ENCODE assay signal across 8 mouse cellular contexts in the genomic region with DNA sequence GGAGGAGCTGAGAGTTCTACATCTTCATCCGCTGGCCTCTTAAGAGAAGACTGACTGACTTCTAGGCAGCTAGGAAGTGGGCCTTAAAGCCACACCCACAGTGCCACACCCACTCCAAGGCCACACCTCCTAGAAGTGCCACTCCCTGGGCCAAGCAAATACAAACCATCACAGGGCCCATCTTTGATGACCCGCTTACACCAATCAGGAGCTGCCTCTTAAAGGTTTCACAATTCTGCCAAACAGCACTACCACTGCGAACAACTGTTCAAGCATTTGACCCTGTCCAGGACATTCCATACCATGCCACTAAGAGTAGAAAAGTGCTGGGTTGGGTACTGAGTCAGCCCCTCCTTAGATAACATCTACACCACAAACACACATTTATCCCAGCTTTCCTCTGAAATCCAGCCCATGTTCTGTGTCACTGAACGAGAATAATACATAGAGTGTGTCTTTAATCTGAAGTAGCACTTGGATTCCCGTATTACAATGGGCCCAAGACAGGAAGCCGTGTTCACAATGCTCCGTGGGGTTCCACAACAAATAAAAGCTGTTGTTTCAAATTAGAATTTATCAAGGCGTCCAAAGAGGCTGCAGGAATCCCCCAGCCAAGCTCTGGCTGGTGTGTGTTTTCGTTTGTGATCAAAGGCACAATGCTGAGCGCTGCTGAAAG.
DNase-seq lines count a peak whose midpoint lies in the region; ATAC-seq and TF ChIP-seq lines count a peak whose summit lies in the region.

No protein-coding gene starts in this region.

- H3K36me3 ChIP-seq in intestine, embryonic 15.5 days = no peaks in the 10 kb centered on the region

- peak overlapping the region; percentile 80 for H3K4me2 ChIP-seq in intestine, embryonic 15.5 days (replicated peaks)

- DNase-seq in layer of hippocampus, adult 2 months (ENCODE audit: low spot score in 2 of 2) = no peak
- DNase-seq in layer of hippocampus, postnatal 14 days (ENCODE audit: low spot score in 2 of 2) = no peak
- no peak for DNase-seq in urinary bladder, postnatal 25 days (ENCODE audit: low spot score)
- DNase-seq in left cerebral cortex, postnatal 36 days (ENCODE audit: low spot score in 2 of 2) = no peak
- DNase-seq in ovary, postnatal 10 days (ENCODE audit: low spot score) = no peak

- no peaks in the 10 kb centered on the region for H3K9me3 ChIP-seq in intestine, embryonic 15.5 days

- H3K9ac ChIP-seq in intestine, embryonic 15.5 days = no peak overlapping the region

- 45% methylated on average over 10 of the region's 10 CpGs for WGBS in intestine, embryonic 15.5 days

- no peak for TF ChIP-seq POLR2A in cortical plate, adult 2 months (IDR thresholded peaks at IDR 0.05; ENCODE audit: extremely low read depth, insufficient read depth, low read length)

- H3K27me3 ChIP-seq in intestine, embryonic 15.5 days (replicated peaks) = no peaks in the 10 kb centered on the region

- intact Hi-C loops in left cerebral cortex, postnatal 36 days (cut with DNase I) = no loop called here

- peak overlapping the region; percentile 55 for H3K4me3 ChIP-seq in layer of hippocampus, adult 2 months
- peak overlapping the region; percentile 36; the same call in 1 of the 2 replicates for H3K4me3 ChIP-seq in cortical plate, adult 2 months (ENCODE audit: insufficient read depth, low read length)
- peak overlapping the region; percentile 37 for H3K4me3 ChIP-seq in intestine, embryonic 15.5 days (replicated peaks)

- peaks cover 4% of the 10 kb centered on the region for H3K4me1 ChIP-seq in cortical plate, adult 2 months (ENCODE audit: control insufficient read depth, insufficient read depth, low read length)
- H3K4me1 ChIP-seq in intestine, embryonic 15.5 days (replicated peaks) = 0 out of 2 replicates have a peak, but pooled peaks cover 9% of the 10 kb centered on the region

- TF ChIP-seq CTCF in layer of hippocampus, adult 2 months (conservative IDR thresholded peaks at IDR 0.05) = no peak
- TF ChIP-seq CTCF in cortical plate, adult 2 months (IDR thresholded peaks at IDR 0.05; ENCODE audit: extremely low read depth, insufficient read depth, low read length) = no peak

- peak; percentile 71 for ATAC-seq in intestine, embryonic 15.5 days
- ATAC-seq in megakaryocyte progenitor cell, adult 5-6 weeks (replicated peaks; ENCODE audit: poor library complexity) = peak; percentile 54

- peak overlapping the region; percentile 96 for H3K27ac ChIP-seq in layer of hippocampus, adult 2 months
- H3K27ac ChIP-seq in cortical plate, adult 2 months (ENCODE audit: insufficient read depth, low read length) = peak overlapping the region; percentile 39
- peak overlapping the region; percentile 61; the same call in 1 of the 2 replicates for H3K27ac ChIP-seq in intestine, embryonic 15.5 days

Comparison
In these comparisons a context has a peak if more than half of its experiments do, and no peak if none do; other contexts are left out.
1. H3K27ac ChIP-seq: peak in every context shown above with its lines; median percentile 96 in layer of hippocampus, adult 2 months; 61 in intestine, embryonic 15.5 days; 39 in cortical plate, adult 2 months.